Mouse (Mus musculus) liver, embryonic 16.5 days (tissue): ENCODE measurements around the gene Mipol1. TPM values are rescaled to one million over a fixed set of nuclear protein-coding genes. Genes with fewer than 3 reads are reported as not detected.

Experiments used
- ATAC-seq: fragments of 200-750 bp; cut with Nextera tagmentation; 2 replicates; pipeline ENCODE4 v1.8.0; 2017; ENCODE audit warnings: low read depth, mild to moderate bottlenecking, moderate number of reproducible peaks, moderate library complexity
- H3K27ac ChIP-seq: fragments of 300-500 bp; sonication (generic); 2 replicates; pipeline ENCODE4 v1.5.1; 2014; ENCODE audit warnings: mild to moderate bottlenecking, low read length
- H3K27me3 ChIP-seq: fragments of 300-500 bp; sonication (generic); 2 replicates; pipeline ENCODE4 v1.6.1; 2014; ENCODE audit warnings: low read depth, low read length, mixed read lengths; ENCODE audit not compliant: control insufficient read depth, insufficient read depth
- H3K36me3 ChIP-seq: fragments of 300-500 bp; sonication (generic); 2 replicates; pipeline ENCODE4 v1.6.1; 2014; ENCODE audit warnings: mild to moderate bottlenecking; ENCODE audit not compliant: control insufficient read depth, insufficient read depth
- H3K4me1 ChIP-seq: fragments of 300-500 bp; sonication (generic); 2 replicates; pipeline ENCODE4 v1.6.1; 2014; ENCODE audit warnings: low read depth, low read length, mixed read lengths; ENCODE audit not compliant: control insufficient read depth
- H3K4me2 ChIP-seq: fragments of 300-500 bp; sonication (generic); 2 replicates; pipeline ENCODE4 v1.6.1; 2014; ENCODE audit warnings: low read depth, low read length, mixed read lengths
- H3K4me3 ChIP-seq: fragments of 300-500 bp; sonication (generic); 2 replicates; pipeline ENCODE4 v1.5.1; 2014; ENCODE audit warnings: low read depth, mild to moderate bottlenecking, low read length
- H3K9ac ChIP-seq: fragments of 300-500 bp; sonication (generic); 2 replicates; pipeline ENCODE4 v1.6.1; 2014; ENCODE audit warnings: low read depth, low read length
- H3K9me3 ChIP-seq: fragments of 300-500 bp; sonication (generic); replicated peaks from 2 replicates; pipeline ENCODE4 v1.6.1; 2016; ENCODE audit warnings: low read length; ENCODE audit not compliant: control insufficient read depth
- WGBS: fragments of 180-500 bp; shearing (Covaris S2); extraction: QIAGEN DNeasy Blood & Tissue Kit; methylation state at CpG from one replicate; pipeline ENCODE4 v1.1.7; 2014; ENCODE audit not compliant: insufficient replicate concordance; 5-methylcytosine and 5-hydroxymethylcytosine counted together
- polyA plus RNA-seq: library from polyadenylated mRNA; unstranded; fragments of >200 nt; fragmentation: Nextera tagmentation; extraction: Ambion mirVana; gene quantifications from 2 replicates; pipeline ENCODE4 v1.2.1, GENCODE M21; 2015

Mipol1 gene
- polyA plus RNA-seq, 1 experiment from 2014 or later, result 2.7 TPM

- H3K4me1 ChIP-seq, result no peaks in the 10 kb centered on the region; the same call in 1 of the 2 replicates
- H3K27ac ChIP-seq, result no peak overlapping the region; the same call in 1 of the 2 replicates
- H3K4me2 ChIP-seq, result peak overlapping the region; percentile 35
- H3K4me3 ChIP-seq, result peak overlapping the region; percentile 13
- peak overlapping the region; percentile 16; the same call in 1 of the 2 replicates for H3K9ac ChIP-seq
- WGBS, result 3% methylated on average over 63 of the region's 63 CpGs
- peaks cover 93% of the 10 kb centered on the region for H3K27me3 ChIP-seq
- H3K36me3 ChIP-seq, result no peaks in the 10 kb centered on the region
- no peaks in the 10 kb centered on the region for H3K9me3 ChIP-seq
- peak; percentile 22; the same call in 1 of the 2 replicates for ATAC-seq
Observed at GRCm38 (mm10) chr12:57542746-57543626, 312.8 kb downstream of the Mipol1 start.

- Histone ChIP-seq H3K9ac (no peak overlapping the region), H3K27ac (no peak overlapping the region; the same call in 1 of the 2 replicates), H3K36me3 (no peaks in the 10 kb centered on the region), H3K9me3 (no peaks in the 10 kb centered on the region), H3K4me1 (no peaks in the 10 kb centered on the region; the same call in none of the 2 replicates), H3K4me3 (peak overlapping the region; percentile 13), H3K27me3 (peaks cover 93% of the 10 kb centered on the region), H3K4me2 (peak overlapping the region; percentile 35)
- ATAC-seq, result no peak
- WGBS, result 5% methylated on average over 10 of the region's 10 CpGs
Observed at GRCm38 (mm10) chr12:57543627-57543991, 313.4 kb downstream of the Mipol1 start.

GRCm38 (mm10) chr12:57544641-57545370 lies 314.6 kb downstream of the Mipol1 start:
- H3K4me1 ChIP-seq, result no peaks in the 10 kb centered on the region; the same call in none of the 2 replicates
- peaks cover 93% of the 10 kb centered on the region for H3K27me3 ChIP-seq
- WGBS, result 1% methylated on average over 31 of the region's 31 CpGs
- H3K9ac ChIP-seq, result peak overlapping the region; percentile 51
- H3K27ac ChIP-seq, result peak overlapping the region; percentile 50
- no peaks in the 10 kb centered on the region for H3K9me3 ChIP-seq
- no peaks in the 10 kb centered on the region for H3K36me3 ChIP-seq
- no peak for ATAC-seq
- peak overlapping the region; percentile 58 for H3K4me2 ChIP-seq
- peak overlapping the region; percentile 59 for H3K4me3 ChIP-seq

- Histone ChIP-seq H3K9ac (peak overlapping the region; percentile 51), H3K4me1 (no peaks in the 10 kb centered on the region; the same call in none of the 2 replicates), H3K36me3 (no peaks in the 10 kb centered on the region), H3K27me3 (peaks cover 99% of the 10 kb centered on the region), H3K4me3 (peak overlapping the region; percentile 59), H3K4me2 (peak overlapping the region; percentile 58), H3K27ac (peak overlapping the region; percentile 50), H3K9me3 (no peaks in the 10 kb centered on the region)
- ATAC-seq, result peak; percentile 68
- under 1% methylated on average over 103 of the region's 106 CpGs for WGBS
Observed at GRCm38 (mm10) chr12:57545371-57546241, 315.4 kb downstream of the Mipol1 start.

Other genes with a start within 250 kb of the Mipol1 start
- 18.7 and 19.7 TPM in 2 replicates for gene Slc25a21, start 33.0 kb upstream of the Mipol1 start, polyA plus RNA-seq
- 32.6 and 33.0 TPM in 2 replicates for gene Prps1l3, start within 50 bp of the Mipol1 start, polyA plus RNA-seq